Mouse (Mus musculus) mouse embryonic stem cell (cell line): ENCODE measurements around the gene Psen1.

Experiments used
- in situ Hi-C, 2 experiments: fragments of 300-500 bp; cut with MboI; formaldehyde crosslinking; loops; 1 replicate in 1 of 2; 3 replicates in 1 of 2; pipeline ENCODE4 v1.14.3; 2019 to 2020; ENCODE audit warnings: low sequenced_read_pairs in 2 of 2, low pct_unique_long_range_greater_than_20kb in 1 of 2, mixed read lengths in 1 of 2; ENCODE audit not compliant: unreplicated experiment in 1 of 2

Psen1 gene

GRCm38 (mm10) chr12:83764044-83764365 lies 76.1 kb downstream of the Psen1 start:
- in situ Hi-C loops: loop anchor here (10.0 to 25.0 kb wide), 2 partner anchors 49 to 652 kb away; no protein-coding TSS in a partner anchor

- in situ Hi-C loops: loop anchor here (10.0 to 25.0 kb wide), 2 partner anchors 50 to 652 kb away; no protein-coding TSS in a partner anchor
These were observed 76.6 kb downstream of the Psen1 start for GRCm38 (mm10) chr12:83764519-83764918.

- in situ Hi-C loops: loop anchor here (10.0 to 25.0 kb wide), 2 partner anchors 51 to 654 kb away; no protein-coding TSS in a partner anchor
These were observed 78.1 kb downstream of the Psen1 start for GRCm38 (mm10) chr12:83765965-83766603.

- in situ Hi-C loops: loop anchor here (10.0 to 25.0 kb wide), 2 partner anchors 53 to 656 kb away; no protein-coding TSS in a partner anchor
These were observed 79.9 kb downstream of the Psen1 start for GRCm38 (mm10) chr12:83767833-83768232.

- in situ Hi-C loops: loop anchor here (10.0 to 25.0 kb wide), 2 partner anchors 54 to 656 kb away; no protein-coding TSS in a partner anchor
These were observed 80.4 kb downstream of the Psen1 start for GRCm38 (mm10) chr12:83768235-83768899.

- in situ Hi-C loops: loop anchor here in 1 of 2 experiments (25.0 kb wide), 1 partner anchor 658 kb away; no protein-coding TSS in a partner anchor
These were observed 82.7 kb downstream of the Psen1 start for GRCm38 (mm10) chr12:83770418-83771256.

- in situ Hi-C loops: loop anchor here in 1 of 2 experiments (25.0 kb wide), 1 partner anchor 287 kb away; the partner anchor contains the start of genes Acot3 and Acot5
These were observed 87.7 kb downstream of the Psen1 start for GRCm38 (mm10) chr12:83775621-83776020.

GRCm38 (mm10) chr12:83776766-83777165 lies 88.8 kb downstream of the Psen1 start:
- in situ Hi-C loops: loop anchor here in 1 of 2 experiments (25.0 kb wide), 1 partner anchor 286 kb away; the partner anchor contains the start of genes Acot3 and Acot5

GRCm38 (mm10) chr12:83780181-83780580 lies 92.2 kb downstream of the Psen1 start:
- in situ Hi-C loops: loop anchor here in 1 of 2 experiments (25.0 kb wide), 1 partner anchor 282 kb away; the partner anchor contains the start of genes Acot3 and Acot5

GRCm38 (mm10) chr12:83781204-83781603 lies 93.3 kb downstream of the Psen1 start:
- in situ Hi-C loops: loop anchor here in 1 of 2 experiments (25.0 kb wide), 1 partner anchor 281 kb away; the partner anchor contains the start of genes Acot3 and Acot5

GRCm38 (mm10) chr12:83781640-83782278 lies 93.8 kb downstream of the Psen1 start:
- in situ Hi-C loops: loop anchor here in 1 of 2 experiments (25.0 kb wide), 1 partner anchor 281 kb away; the partner anchor contains the start of genes Acot3 and Acot5

- in situ Hi-C loops: loop anchor here in 1 of 2 experiments (25.0 kb wide), 1 partner anchor 280 kb away; the partner anchor contains the start of genes Acot3 and Acot5
These were observed 94.7 kb downstream of the Psen1 start for GRCm38 (mm10) chr12:83782669-83783068.
